Mouse (Mus musculus): ENCODE measurements at regions not wholly inside any gene's neighbourhood (a gene's known extent, or its start where the extent isn't known, plus 50 kb on each side); places are given as distances from the start of the nearest gene placed in this dataset.

DNA sequence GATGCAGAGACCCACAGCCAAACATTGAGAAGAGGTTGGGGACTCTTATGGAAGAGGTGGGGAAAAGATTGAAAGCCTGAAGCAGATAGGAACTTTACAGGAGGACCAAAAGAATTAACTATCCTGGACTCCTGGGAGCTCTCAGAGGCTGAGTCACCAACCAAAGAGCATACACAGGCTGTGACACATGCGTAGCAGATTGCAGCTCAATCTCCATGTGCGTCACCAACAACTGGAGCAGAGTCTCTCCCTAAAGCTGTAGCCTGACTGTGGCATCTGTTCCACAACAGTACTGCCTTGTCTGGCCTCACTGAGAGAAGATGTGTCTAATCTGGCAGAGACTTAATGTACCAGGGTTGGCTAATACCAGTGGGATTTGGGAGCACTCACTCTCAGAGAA lies 185.7 kb upstream of the Clec14a start:
- no peak for TF ChIP-seq CTCF (IDR thresholded peaks at IDR 0.05; ENCODE audit: low read depth)
- TF ChIP-seq EP300 (optimal IDR thresholded peaks at IDR 0.05): no peak
